Mouse (Mus musculus) forebrain, embryonic 14.5 days (tissue): ENCODE results near the gene Rab4b. TPM values are rescaled to one million over a fixed set of nuclear protein-coding genes. Genes with fewer than 3 reads are reported as not detected.
A peak's percentile ranks its signal among the peaks of the same experiment; 100 is the strongest.

ENCODE experiments used
- ATAC-seq: fragments of 200-750 bp; cut with Nextera tagmentation; 2 replicates; pipeline ENCODE4 v1.8.0; 2017; ENCODE audit warnings: mild to moderate bottlenecking, moderate library complexity
- DNase-seq: peaks from one replicate; pipeline ENCODE4 v3.0.0-alpha.2; 2015; ENCODE audit warnings: low spot score
- H3K27ac ChIP-seq: fragments of 300-500 bp; sonication (generic); 2 replicates; pipeline ENCODE4 v1.5.1; 2014; ENCODE audit warnings: low read depth, mild to moderate bottlenecking, control low read depth, low read length, moderate library complexity
- H3K27me3 ChIP-seq: fragments of 300-500 bp; sonication (generic); replicated peaks from 2 replicates; pipeline ENCODE4 v1.6.1; 2014; ENCODE audit warnings: low read length, control low read depth, mixed read lengths; ENCODE audit not compliant: control insufficient read depth, insufficient read depth
- H3K36me3 ChIP-seq: fragments of 300-500 bp; sonication (generic); 2 replicates; pipeline ENCODE4 v1.6.1; 2014; ENCODE audit warnings: low read length, control low read depth; ENCODE audit not compliant: control insufficient read depth, insufficient read depth
- H3K4me1 ChIP-seq: fragments of 300-500 bp; sonication (generic); 2 replicates; pipeline ENCODE4 v1.6.1; 2014; ENCODE audit warnings: antibody characterized with exemption, low read length, control low read depth; ENCODE audit not compliant: control insufficient read depth, insufficient read depth
- H3K4me2 ChIP-seq: fragments of 300-500 bp; sonication (generic); 2 replicates; pipeline ENCODE4 v1.6.1; 2014; ENCODE audit warnings: mild to moderate bottlenecking, control low read depth, low read length
- H3K4me3 ChIP-seq: fragments of 300-500 bp; sonication (generic); 2 replicates; pipeline ENCODE4 v1.5.1; 2014; ENCODE audit warnings: low read depth, low read length, control low read depth
- H3K9ac ChIP-seq: fragments of 300-500 bp; sonication (generic); 2 replicates; pipeline ENCODE4 v1.6.1; 2014; ENCODE audit warnings: mild to moderate bottlenecking, low read length, control low read depth, moderate library complexity
- H3K9me3 ChIP-seq: fragments of 300-500 bp; sonication (generic); replicated peaks from 2 replicates; pipeline ENCODE4 v1.6.1; 2016; ENCODE audit warnings: low read length, control low read depth, mixed read lengths; ENCODE audit not compliant: control insufficient read depth
- WGBS: fragments of 180-500 bp; shearing (Covaris S2); extraction: QIAGEN DNeasy Blood & Tissue Kit; methylation state at CpG from one replicate; pipeline ENCODE4 v1.1.7; 2014; 5-methylcytosine and 5-hydroxymethylcytosine counted together
- polyA plus RNA-seq: library from polyadenylated mRNA; unstranded; fragments of >200 nt; fragmentation: Nextera tagmentation; extraction: Ambion mirVana; gene quantifications from 2 replicates; pipeline ENCODE4 v1.2.1, GENCODE M21; 2014

Gene Rab4b
- polyA plus RNA-seq, 1 experiment from 2014 or later: 75.8 TPM

DNA sequence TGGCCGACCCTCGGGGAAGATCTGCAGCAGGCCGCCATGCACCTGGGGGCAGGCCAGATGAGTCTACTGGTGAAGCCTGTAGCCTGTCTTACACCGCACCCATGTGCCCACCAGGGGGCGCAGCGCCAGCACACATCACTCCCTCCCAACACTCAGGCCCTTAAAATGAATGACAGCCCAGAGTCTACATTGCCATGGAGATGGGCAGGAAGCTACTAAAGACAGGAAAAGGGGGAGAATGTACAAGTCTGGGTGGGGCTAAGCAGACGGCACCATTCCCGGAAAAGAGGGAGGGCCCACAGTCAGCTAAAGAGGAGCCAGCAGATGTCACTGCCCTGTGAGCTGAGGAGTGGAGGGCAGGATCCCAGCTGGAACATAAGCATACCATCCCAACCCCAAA, 18.8 kb downstream of the Rab4b start:
- Histone ChIP-seq H3K4me3 (no peak overlapping the region), H3K9me3 (no peaks in the 10 kb centered on the region), H3K4me1 (peaks cover 29% of the 10 kb centered on the region), H3K4me2 (no peak overlapping the region), H3K27ac (peak overlapping the region; percentile 39; the same call in 1 of the 2 replicates), H3K9ac (no peak overlapping the region), H3K36me3 (peaks cover 64% of the 10 kb centered on the region), H3K27me3 (no peaks in the 10 kb centered on the region)
- 13% methylated on average over 8 of the region's 8 CpGs for WGBS
- ATAC-seq (peak; percentile 94), DNase-seq (peak; percentile 94)

DNA sequence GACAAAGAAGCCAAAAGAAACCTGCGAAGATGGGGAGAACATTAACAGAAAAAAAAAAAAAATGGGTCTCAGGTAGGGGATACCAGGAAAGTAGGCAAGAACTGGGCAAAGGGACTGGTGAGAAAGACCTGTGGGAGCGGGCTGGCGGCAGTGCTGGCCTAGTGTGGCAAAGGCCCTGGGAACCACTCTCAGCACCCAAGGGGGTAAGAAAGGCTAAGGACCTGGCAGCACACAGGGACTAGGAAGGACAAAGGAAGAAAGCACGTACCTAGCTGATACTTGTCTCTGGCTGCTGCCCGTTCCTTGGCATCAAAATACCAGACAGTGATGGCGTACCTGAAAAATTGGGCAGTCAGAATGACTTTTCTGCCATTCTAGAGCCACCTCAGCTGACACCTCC, 19.4 kb downstream of the Rab4b start:
- no peak for DNase-seq
- H3K36me3 ChIP-seq: peaks cover 58% of the 10 kb centered on the region
- no peaks in the 10 kb centered on the region for H3K9me3 ChIP-seq
- no peak overlapping the region for H3K4me3 ChIP-seq
- no peaks in the 10 kb centered on the region for H3K27me3 ChIP-seq
- H3K9ac ChIP-seq: no peak overlapping the region
- H3K4me1 ChIP-seq: peaks cover 23% of the 10 kb centered on the region
- H3K4me2 ChIP-seq: no peak overlapping the region
- ATAC-seq: no peak
- H3K27ac ChIP-seq: no peak overlapping the region
- WGBS: 93% methylated on average over 6 of the region's 6 CpGs

DNA sequence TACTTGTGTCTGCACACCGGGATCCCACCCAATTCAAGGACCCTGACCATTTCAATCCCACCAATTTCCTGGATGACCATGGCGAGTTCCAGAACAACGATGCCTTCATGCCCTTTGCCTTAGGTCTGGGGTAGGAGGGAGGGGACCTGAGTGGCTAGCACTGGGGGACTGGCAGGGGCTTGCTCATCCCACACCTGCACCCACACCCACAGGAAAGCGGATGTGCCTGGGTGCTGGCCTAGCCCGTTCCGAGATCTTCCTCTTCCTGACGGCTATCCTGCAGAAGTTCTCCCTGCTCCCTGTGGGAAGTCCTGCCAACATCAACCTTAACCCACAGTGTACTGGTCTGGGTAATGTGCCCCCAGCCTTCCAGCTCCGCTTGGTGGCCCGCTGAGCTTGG, 20.5 kb downstream of the Rab4b start:
- DNase-seq (no peak), ATAC-seq (no peak)
- H3K36me3 ChIP-seq: peaks cover 47% of the 10 kb centered on the region
- H3K9ac ChIP-seq: no peak overlapping the region
- no peak overlapping the region for H3K4me2 ChIP-seq
- WGBS: 96% methylated on average over 9 of the region's 9 CpGs
- no peaks in the 10 kb centered on the region for H3K9me3 ChIP-seq
- peaks cover 12% of the 10 kb centered on the region for H3K4me1 ChIP-seq
- H3K27ac ChIP-seq: no peak overlapping the region
- H3K4me3 ChIP-seq: no peak overlapping the region
- H3K27me3 ChIP-seq: no peaks in the 10 kb centered on the region

DNA sequence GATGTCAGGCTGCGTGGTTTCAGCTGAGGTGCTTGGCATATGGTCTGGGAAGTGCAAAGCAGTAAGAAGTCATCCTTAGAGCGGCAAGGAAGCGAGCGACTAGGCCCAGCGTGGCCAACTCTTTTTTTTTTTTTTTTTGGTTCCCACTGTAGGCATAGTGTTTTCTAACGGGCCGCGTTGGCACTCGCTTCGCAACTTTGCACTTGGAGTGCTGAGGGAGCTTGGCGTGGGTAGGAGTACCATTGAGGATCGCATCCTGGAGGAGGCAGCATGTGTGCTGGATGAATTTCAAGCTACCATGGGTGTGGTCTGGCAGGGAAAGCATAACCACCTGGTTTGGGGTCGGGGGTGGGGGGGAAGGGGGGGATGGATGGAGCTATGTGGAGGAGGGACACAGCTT, 22.7 kb downstream of the Rab4b start:
- WGBS: 76% methylated on average over 13 of the region's 13 CpGs
- no peak overlapping the region for H3K4me2 ChIP-seq
- peaks cover 5% of the 10 kb centered on the region for H3K4me1 ChIP-seq
- peaks cover 35% of the 10 kb centered on the region for H3K36me3 ChIP-seq
- DNase-seq: no peak
- no peak overlapping the region for H3K9ac ChIP-seq
- no peak for ATAC-seq
- no peak overlapping the region for H3K4me3 ChIP-seq
- no peaks in the 10 kb centered on the region for H3K27me3 ChIP-seq
- no peaks in the 10 kb centered on the region for H3K9me3 ChIP-seq
- no peak overlapping the region; the same call in 1 of the 2 replicates for H3K27ac ChIP-seq

DNA sequence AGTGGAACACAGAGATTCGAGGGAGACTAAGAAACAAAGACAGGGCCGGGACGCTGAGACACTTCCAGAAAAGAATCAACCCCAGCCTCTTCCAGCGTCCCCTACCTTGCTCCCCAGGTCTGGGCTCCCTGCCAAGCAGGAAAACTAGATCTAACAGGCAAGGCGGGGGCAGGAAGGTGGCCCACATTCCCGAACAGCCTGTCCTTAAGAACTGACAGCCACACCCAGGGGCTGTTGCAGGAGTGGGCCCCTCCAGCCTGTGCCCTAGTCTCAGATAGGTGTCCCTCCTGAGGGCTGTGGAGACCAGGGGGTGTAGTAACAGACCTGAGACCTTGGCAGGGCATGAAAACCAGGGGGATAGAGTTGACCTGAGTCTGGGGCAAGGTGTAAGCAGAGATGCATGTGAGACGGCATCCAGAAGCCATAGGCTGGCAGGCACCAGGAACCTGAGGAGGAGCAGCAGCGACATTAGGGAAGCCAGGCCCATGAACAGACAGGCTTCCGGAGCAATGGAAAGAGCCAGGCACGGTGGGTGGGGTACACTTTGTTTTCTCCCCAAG, 25.4 kb downstream of the Rab4b start, which contains the start of gene Cyp2t4:
Gene Cyp2t4, plus strand, starts transcription at position 510 of the 560 bp plus-strand sequence.
- Histone ChIP-seq H3K4me3 (no peak within 1 kb of the TSS), H3K27ac (no peak within 1 kb of the TSS), H3K27me3 (no peaks in the 10 kb centered on the region), H3K36me3 (peaks cover 12% of the 10 kb centered on the region), H3K4me1 (no peaks in the 10 kb centered on the region), H3K9ac (no peak within 1 kb of the TSS), H3K4me2 (no peak within 1 kb of the TSS), H3K9me3 (no peaks in the 10 kb centered on the region)
- ATAC-seq (no peak), DNase-seq (no peak)
- 72% methylated on average over 10 of the region's 10 CpGs for WGBS

DNA sequence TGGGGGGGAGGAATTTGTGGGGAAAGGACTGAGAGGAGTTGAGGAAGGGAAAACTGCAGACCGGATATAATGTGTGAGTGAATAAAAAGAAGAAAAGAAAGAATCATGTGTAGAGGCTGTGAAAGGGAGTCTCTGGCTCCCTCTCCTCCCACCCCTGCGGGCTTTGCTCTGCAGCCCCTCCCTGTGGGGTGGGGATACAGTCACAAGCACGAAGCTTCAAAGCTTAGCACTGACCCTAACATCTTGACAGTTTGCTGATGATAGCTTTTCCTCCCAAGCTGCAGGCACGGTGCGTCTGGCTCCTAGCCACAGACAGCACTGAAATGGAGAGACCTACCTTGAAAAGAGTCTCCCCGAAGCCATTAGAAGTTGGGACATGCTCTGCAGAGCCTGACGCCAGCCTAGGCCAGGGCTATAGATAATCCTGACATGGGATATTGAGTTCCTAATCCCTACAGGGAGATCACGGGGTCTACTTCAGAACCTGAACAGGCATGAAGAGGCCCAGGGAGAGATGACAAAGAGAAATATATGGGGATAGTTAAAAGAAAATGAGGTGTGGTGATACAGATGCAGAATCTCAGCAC, 42.2 kb downstream of the Rab4b start:
- no peaks in the 10 kb centered on the region for H3K27me3 ChIP-seq
- no peaks in the 10 kb centered on the region for H3K9me3 ChIP-seq
- H3K36me3 ChIP-seq: no peaks in the 10 kb centered on the region
- H3K4me2 ChIP-seq: no peak overlapping the region
- H3K9ac ChIP-seq: no peak overlapping the region
- no peak overlapping the region for H3K27ac ChIP-seq
- DNase-seq (no peak), ATAC-seq (no peak)
- no peaks in the 10 kb centered on the region for H3K4me1 ChIP-seq
- no peak overlapping the region for H3K4me3 ChIP-seq
- 73% methylated on average over 8 of the region's 8 CpGs for WGBS

DNA sequence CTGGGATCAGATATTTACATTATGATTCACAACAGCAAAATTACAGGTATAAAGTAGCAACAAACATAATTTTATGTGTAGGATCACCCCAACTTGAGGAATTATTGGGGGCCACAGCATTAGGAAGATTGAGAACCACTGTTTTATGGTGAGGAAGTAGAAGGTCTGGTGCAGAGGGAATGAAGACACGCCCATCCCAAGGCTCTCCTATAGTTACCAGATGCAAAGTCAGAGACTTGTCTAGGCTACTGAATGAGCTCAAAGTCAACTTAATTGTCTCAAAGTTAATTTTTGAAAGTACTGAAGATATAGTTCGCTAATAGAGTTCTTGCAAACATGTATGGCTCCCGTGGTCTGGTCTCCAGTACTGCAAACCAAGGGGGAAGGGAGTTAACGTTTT, 44.9 kb downstream of the Rab4b start:
- Histone ChIP-seq H3K4me3 (no peak overlapping the region), H3K36me3 (no peaks in the 10 kb centered on the region), H3K4me2 (no peak overlapping the region), H3K27me3 (no peaks in the 10 kb centered on the region), H3K9ac (no peak overlapping the region), H3K27ac (no peak overlapping the region), H3K9me3 (no peaks in the 10 kb centered on the region), H3K4me1 (no peaks in the 10 kb centered on the region)
- 83% methylated on average over 4 of the region's 4 CpGs for WGBS
- DNase-seq (no peak), ATAC-seq (no peak)

DNA sequence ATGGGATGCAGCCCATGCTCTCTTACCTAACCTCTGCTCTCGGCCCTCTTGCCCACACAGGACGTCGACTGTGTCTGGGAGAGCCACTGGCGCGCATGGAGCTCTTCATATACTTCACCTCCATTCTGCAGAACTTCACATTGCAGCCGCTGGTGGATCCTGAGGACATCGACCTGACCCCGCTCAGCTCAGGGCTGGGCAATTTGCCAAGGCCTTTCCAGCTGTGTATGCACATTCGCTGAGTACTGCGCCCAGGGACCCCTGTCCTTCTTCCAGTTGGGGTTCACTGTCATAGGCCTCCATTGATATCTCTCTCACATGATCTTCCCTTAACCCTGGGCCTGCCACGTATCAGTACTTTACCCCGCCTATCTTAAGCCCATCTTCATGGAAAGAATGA, 45.5 kb downstream of the Rab4b start:
- H3K27ac ChIP-seq: no peak overlapping the region
- WGBS: 74% methylated on average over 12 of the region's 12 CpGs
- H3K4me2 ChIP-seq: no peak overlapping the region

DNA sequence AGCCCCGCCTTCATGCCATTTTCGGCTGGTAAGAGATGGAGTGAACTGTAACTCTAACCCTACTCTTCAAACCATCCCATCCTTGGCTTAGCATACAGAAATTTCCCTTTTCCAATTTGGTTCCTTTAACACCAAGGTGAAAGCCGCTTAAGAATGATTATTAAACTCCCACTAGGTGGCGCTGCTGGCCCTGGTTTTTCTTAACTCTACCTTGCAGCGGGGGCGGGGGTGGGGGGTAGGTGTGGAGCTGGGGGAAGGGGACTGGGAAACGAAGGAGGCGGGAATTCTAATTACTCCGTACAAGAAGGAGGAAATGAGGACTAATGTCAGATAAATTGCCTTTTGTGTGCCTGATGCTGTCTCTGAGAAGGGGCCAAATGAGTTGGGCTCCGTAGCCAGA, 46.1 kb downstream of the Rab4b start:
- no peaks in the 10 kb centered on the region for H3K9me3 ChIP-seq
- no peak for ATAC-seq
- H3K4me2 ChIP-seq: no peak overlapping the region
- H3K27ac ChIP-seq: no peak overlapping the region
- no peaks in the 10 kb centered on the region for H3K36me3 ChIP-seq
- H3K4me1 ChIP-seq: no peaks in the 10 kb centered on the region
- DNase-seq: peak; percentile 68
- H3K4me3 ChIP-seq: no peak overlapping the region
- no peak overlapping the region for H3K9ac ChIP-seq
- 13% methylated on average over 10 of the region's 10 CpGs for WGBS
- no peaks in the 10 kb centered on the region for H3K27me3 ChIP-seq

More for the DNA sequence above, 45.5 kb downstream of the Rab4b start:
- Histone ChIP-seq H3K9me3 (no peaks in the 10 kb centered on the region), H3K4me3 (no peak overlapping the region), H3K36me3 (no peaks in the 10 kb centered on the region), H3K9ac (no peak overlapping the region), H3K27me3 (no peaks in the 10 kb centered on the region), H3K4me1 (no peaks in the 10 kb centered on the region)
- DNase-seq (no peak), ATAC-seq (no peak)
